Mouse (Mus musculus) myocyte (in vitro differentiated cells): ENCODE measurements around the gene Slc25a16.

ENCODE experiments used
- MAX ChIP-seq: IDR thresholded peaks from one replicate; pipeline ENCODE4 v1.6.1; 2011; ENCODE audit warnings: low read depth, mild to moderate bottlenecking, control low read depth
- MYOD1 ChIP-seq, 3 experiments: IDR thresholded peaks; one replicate each; pipeline ENCODE4 v1.6.1; 2011; ENCODE audit warnings: control low read depth in 2 of 3, low read depth in 2 of 3, mild to moderate bottlenecking in 2 of 3, moderate library complexity in 1 of 3; ENCODE audit not compliant: insufficient read length in 2 of 3, control insufficient read depth in 1 of 3
- POLR2A ChIP-seq: IDR thresholded peaks from one replicate; pipeline ENCODE4 v1.6.1; 2011; ENCODE audit warnings: low read depth, mild to moderate bottlenecking, control low read depth, moderate library complexity; ENCODE audit not compliant: insufficient read length
- REST ChIP-seq: IDR thresholded peaks from one replicate; pipeline ENCODE4 v1.6.1; 2011; ENCODE audit warnings: mild to moderate bottlenecking, control low read depth, moderate library complexity; ENCODE audit not compliant: insufficient read depth, insufficient read length
- TCF12 ChIP-seq: IDR thresholded peaks from one replicate; pipeline ENCODE4 v1.6.1; 2011; ENCODE audit warnings: mild to moderate bottlenecking, control low read depth; ENCODE audit not compliant: poor library complexity, insufficient read depth, severe bottlenecking

DNA sequence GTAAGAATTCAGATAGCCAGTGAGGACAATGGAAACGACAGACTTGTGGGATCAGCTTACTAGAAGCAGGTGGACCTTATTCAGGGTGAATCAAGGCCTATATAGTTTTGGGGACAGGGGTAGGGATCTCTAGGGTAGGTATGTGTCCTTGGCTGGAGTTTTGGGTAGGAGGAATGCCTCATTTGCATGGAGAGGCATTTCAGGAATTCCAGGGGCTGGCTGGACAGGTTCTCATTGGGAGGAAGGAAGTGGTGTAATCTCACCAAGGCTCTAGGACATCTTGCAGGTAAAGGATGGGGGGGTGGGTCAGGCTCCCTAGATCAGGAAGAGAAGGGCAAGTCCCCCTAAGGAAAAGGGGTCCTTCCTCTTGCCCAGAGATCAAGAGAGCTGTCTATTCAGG lies 17.6 kb upstream of the Slc25a16 start:
- TF ChIP-seq MYOD1 (IDR thresholded peaks at IDR 0.05; ENCODE audit: control insufficient read depth in 1 of 3, insufficient read length in 2 of 3, low read depth in 2 of 3) (no peak), POLR2A (no peak), REST (no peak), MAX (no peak), TCF12 (no peak)
